Mouse (Mus musculus): ENCODE data around the gene Slc28a1. TPM values are rescaled to one million over a fixed set of nuclear protein-coding genes. Genes with fewer than 3 reads are reported as not detected.

The Slc28a1 gene
- not detected in 2 replicates for polyA plus RNA-seq (2015; fragmentation: Nextera tagmentation; extraction: Ambion mirVana)

GRCm38 (mm10) chr7:81114555-81114954 is at the start of gene Slc28a1:
TSS of gene Slc28a1 (plus strand) at chr7:81114799.

DNA sequence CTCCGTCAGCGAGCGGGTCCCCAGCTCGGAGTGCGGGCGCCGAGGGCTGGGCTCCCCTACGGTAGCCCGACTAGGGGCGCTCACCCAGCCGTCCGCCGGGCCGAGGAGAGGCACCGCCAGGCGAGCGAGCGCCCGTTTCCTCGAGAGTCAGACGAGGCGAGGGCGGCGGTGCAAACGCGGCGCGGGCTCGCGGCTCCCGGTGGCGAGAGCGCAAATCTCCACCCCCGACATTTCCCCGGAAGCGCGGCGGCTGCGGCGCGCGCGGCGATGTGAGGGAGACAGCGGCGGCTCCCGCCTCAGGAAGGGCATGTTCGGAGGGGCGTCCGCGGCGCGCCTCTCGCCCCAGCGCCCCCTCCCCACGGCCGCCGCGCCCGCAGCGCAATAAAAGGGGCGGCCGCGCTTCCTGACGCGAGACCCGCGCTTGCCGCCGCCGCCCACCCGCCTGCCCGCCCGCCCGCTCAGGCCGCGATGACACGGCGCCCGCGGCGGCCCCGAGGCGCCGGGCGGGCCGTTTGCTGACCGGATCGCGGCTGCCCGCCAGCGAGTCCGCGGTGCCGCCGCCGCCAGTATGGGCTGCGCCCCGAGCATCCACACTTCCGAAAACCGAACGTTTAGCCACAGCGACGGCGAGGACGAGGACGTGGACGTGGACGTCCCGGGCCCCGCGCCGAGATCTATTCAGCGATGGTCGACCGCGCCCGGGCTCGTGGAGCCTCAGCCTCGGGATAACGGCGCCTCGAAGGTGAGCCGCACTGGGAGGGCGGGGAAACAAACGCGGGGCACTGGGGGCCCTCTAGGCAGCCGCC is 99.0 kb downstream of the Slc28a1 start, which contains the start of gene Pde8a:
Gene Pde8a (plus strand): TSS at position 250 of the 806 bp plus-strand sequence.

Other genes starting within 250 kb of the Slc28a1 start
- gene Wdr73, start 213.5 kb upstream of the Slc28a1 start, polyA plus RNA-seq (2015; fragmentation: Nextera tagmentation; extraction: Ambion mirVana): 26.1 and 29.0 TPM in 2 replicates
- 5.8 and 9.8 TPM in 2 replicates for gene Nmb, start 209.7 kb upstream of the Slc28a1 start, polyA plus RNA-seq (2015; fragmentation: Nextera tagmentation; extraction: Ambion mirVana)
- gene Sec11a, start 167.0 kb upstream of the Slc28a1 start, polyA plus RNA-seq (2015; fragmentation: Nextera tagmentation; extraction: Ambion mirVana): 222 and 224 TPM in 2 replicates
- gene Zfp592, start 121.1 kb upstream of the Slc28a1 start, polyA plus RNA-seq (2015; fragmentation: Nextera tagmentation; extraction: Ambion mirVana): 7.1 and 9.6 TPM in 2 replicates
- 0.22 TPM in 1 of 2 replicates, not detected in the other for gene Alpk3, start 57.2 kb upstream of the Slc28a1 start, polyA plus RNA-seq (2015; fragmentation: Nextera tagmentation; extraction: Ambion mirVana)
- gene Pde8a, start 98.8 kb downstream of the Slc28a1 start, polyA plus RNA-seq (2015; fragmentation: Nextera tagmentation; extraction: Ambion mirVana): 5.5 and 10.2 TPM in 2 replicates
- gene Rps17, start 230.5 kb downstream of the Slc28a1 start, polyA plus RNA-seq (2015; fragmentation: Nextera tagmentation; extraction: Ambion mirVana): 1,416 and 2,217 TPM in 2 replicates